ENCODE assay signal across 10 mouse cellular contexts in the genomic region with DNA sequence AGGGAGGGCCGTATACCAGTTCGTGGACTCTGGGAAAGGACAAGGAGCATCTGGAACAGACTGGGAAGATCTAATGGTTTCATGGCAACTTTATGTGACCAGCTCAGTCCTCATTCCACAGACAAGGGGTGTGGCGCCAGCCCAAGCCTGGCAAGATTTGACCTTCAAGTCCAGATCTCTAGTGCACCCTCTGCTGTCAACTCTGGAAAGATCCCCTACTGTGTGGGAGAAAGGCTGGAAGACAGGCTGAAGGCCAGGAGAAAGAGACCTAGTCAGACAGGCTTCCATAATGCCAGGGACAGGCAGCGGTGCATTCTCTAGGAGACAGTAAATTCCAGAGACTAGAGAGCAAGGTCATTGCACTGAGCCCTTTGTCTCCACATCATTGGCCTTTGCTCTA. TPM values are rescaled to one million over a fixed set of nuclear protein-coding genes. Genes with fewer than 3 reads are reported as not detected.
A peak's percentile ranks its signal among the peaks of the same experiment; 100 is the strongest.
DNase-seq lines count a peak whose midpoint lies in the region; ATAC-seq lines count a peak whose summit lies in the region.
"Had no signal": no experiment of that assay in that cellular context is flagged by ENCODE, and none has a peak within 500 bp of the region (broad histone marks: within the 10 kb centered on the region; RNA-seq: fewer than 3 reads in every experiment).

No protein-coding gene starts in this region.

- H3K4me3 ChIP-seq in kidney, embryonic 15.5 days (replicated peaks) = no peak overlapping the region
- no peak overlapping the region for H3K4me3 ChIP-seq in hindbrain, embryonic 14.5 days (replicated peaks; ENCODE audit: low read length)
- no peak overlapping the region for H3K4me3 ChIP-seq in hindbrain, embryonic 16.5 days (ENCODE audit: low read length)
- H3K4me3 ChIP-seq: lung, embryonic 15.5 days had no signal

- peak overlapping the region; percentile 94; the same call in 1 of the 2 replicates for H3K4me2 ChIP-seq in kidney, embryonic 15.5 days
- no peak overlapping the region for H3K4me2 ChIP-seq in hindbrain, embryonic 14.5 days (replicated peaks)
- H3K4me2 ChIP-seq in hindbrain, embryonic 16.5 days (ENCODE audit: low read length) = no peak overlapping the region

- H3K4me1 ChIP-seq in kidney, embryonic 15.5 days = peaks cover 23% of the 10 kb centered on the region
- peaks cover 10% of the 10 kb centered on the region for H3K4me1 ChIP-seq in hindbrain, embryonic 14.5 days (replicated peaks; ENCODE audit: control insufficient read depth, insufficient read depth, low read length)
- peaks cover 8% of the 10 kb centered on the region for H3K4me1 ChIP-seq in hindbrain, embryonic 16.5 days (ENCODE audit: control insufficient read depth, insufficient read depth, low read depth, low read length)

- WGBS in kidney, embryonic 15.5 days = 94% methylated on average over 4 of the region's 4 CpGs
- WGBS in hindbrain, embryonic 14.5 days = 90% methylated on average over 4 of the region's 4 CpGs
- 95% methylated on average over 4 of the region's 4 CpGs for WGBS in hindbrain, embryonic 16.5 days

- no peaks in the 10 kb centered on the region for H3K9me3 ChIP-seq in kidney, embryonic 15.5 days (replicated peaks)
- H3K9me3 ChIP-seq in hindbrain, embryonic 14.5 days (ENCODE audit: control insufficient read depth, low read length) = no peaks in the 10 kb centered on the region
- no peaks in the 10 kb centered on the region for H3K9me3 ChIP-seq in hindbrain, embryonic 16.5 days (ENCODE audit: control insufficient read depth, low read length)
- H3K9me3 ChIP-seq: embryonic facial prominence, embryonic 10.5 days; lung, embryonic 15.5 days had no signal

- no peaks in the 10 kb centered on the region for H3K36me3 ChIP-seq in kidney, embryonic 15.5 days
- no peaks in the 10 kb centered on the region for H3K36me3 ChIP-seq in hindbrain, embryonic 14.5 days (replicated peaks; ENCODE audit: control insufficient read depth, insufficient read depth)
- H3K36me3 ChIP-seq in hindbrain, embryonic 16.5 days (ENCODE audit: control insufficient read depth, insufficient read depth, low read length) = no peaks in the 10 kb centered on the region
- H3K36me3 ChIP-seq: embryonic facial prominence, embryonic 10.5 days; lung, embryonic 15.5 days had no signal

- no peak overlapping the region for H3K27ac ChIP-seq in kidney, embryonic 15.5 days
- no peak overlapping the region for H3K27ac ChIP-seq in hindbrain, embryonic 14.5 days
- H3K27ac ChIP-seq in hindbrain, embryonic 16.5 days (ENCODE audit: low read depth, low read length) = no peak overlapping the region
- H3K27ac ChIP-seq: embryonic facial prominence, embryonic 10.5 days; lung, embryonic 15.5 days had no signal

- intact Hi-C loops in gastrocnemius, postnatal 14 days (cut with DNase I; ENCODE audit: low total_unique reads) = no loop called here

- DNase-seq in ovary, postnatal 36 days (ENCODE audit: low spot score) = peak; percentile 38
- DNase-seq in ovary, postnatal 14 days (ENCODE audit: low spot score) = no peak
- DNase-seq in gastrocnemius, postnatal 14 days = peak; percentile 48
- no peak for DNase-seq in hindbrain, embryonic 14.5 days (ENCODE audit: low spot score)
- no peak for DNase-seq in left cerebral cortex, adult 11 months (ENCODE audit: low spot score)
- DNase-seq: retina, postnatal 1 day had no signal

- H3K27me3 ChIP-seq in kidney, embryonic 15.5 days = peaks cover 24% of the 10 kb centered on the region
- peaks cover 25% of the 10 kb centered on the region for H3K27me3 ChIP-seq in hindbrain, embryonic 14.5 days (ENCODE audit: control insufficient read depth, insufficient read depth, low read length)
- H3K27me3 ChIP-seq in hindbrain, embryonic 16.5 days (replicated peaks; ENCODE audit: control insufficient read depth, insufficient read depth, low read length) = peaks cover 17% of the 10 kb centered on the region

- ATAC-seq in kidney, embryonic 15.5 days (replicated peaks; ENCODE audit: low FRiP score) = no peak
- no peak for ATAC-seq in hindbrain, embryonic 14.5 days (ENCODE audit: low FRiP score)
- no peak for ATAC-seq in hindbrain, embryonic 16.5 days

- no peak overlapping the region for H3K9ac ChIP-seq in kidney, embryonic 15.5 days
- no peak overlapping the region for H3K9ac ChIP-seq in hindbrain, embryonic 14.5 days
- no peak overlapping the region for H3K9ac ChIP-seq in hindbrain, embryonic 16.5 days (ENCODE audit: low read depth, low read length)
- H3K9ac ChIP-seq: lung, embryonic 15.5 days had no signal

RNA-seq across cellular contexts. Expression of gene Cited4, which starts 2.2 kb away (rescaled TPM):
- total RNA-seq in gastrocnemius, postnatal 14 days (2021) = 10 to 100 TPM; 38.6 to 69.1 TPM
- 11.3 and 12.9 TPM in 2 replicates for polyA plus RNA-seq in kidney, embryonic 15.5 days (2015; fragmentation: Nextera tagmentation; extraction: Ambion mirVana)
- polyA plus RNA-seq in hindbrain, embryonic 14.5 days (2014; fragmentation: Nextera tagmentation; extraction: Ambion mirVana) = 0.72 and 1.9 TPM in 2 replicates
- polyA plus RNA-seq in hindbrain, embryonic 16.5 days (2015; fragmentation: Nextera tagmentation; extraction: Ambion mirVana) = 1.2 and 2.4 TPM in 2 replicates

Comparison
In these comparisons a context has a peak if more than half of its experiments do, and no peak if none do; other contexts are left out.
1. DNase-seq: peak in ovary, postnatal 36 days (single experiment) and gastrocnemius, postnatal 14 days (single experiment); none in ovary, postnatal 14 days (single experiment), hindbrain, embryonic 14.5 days (single experiment) and left cerebral cortex, adult 11 months (single experiment).